Mouse (Mus musculus): ENCODE results near the gene Vldlr. TPM values are rescaled to one million over a fixed set of nuclear protein-coding genes. Genes with fewer than 3 reads are reported as not detected.

The Vldlr gene
- polyA plus RNA-seq, 1 experiment from 2014 or later, result 6.7 TPM

- peak overlapping the region; percentile 27; the same call in 1 of the 2 replicates for H3K4me2 ChIP-seq (replicated peaks; ENCODE audit: low read depth)
- DNase-seq (ENCODE audit: low spot score), result peak; percentile 94
- TF ChIP-seq EP300 (optimal IDR thresholded peaks at IDR 0.05) (no peak), CTCF (IDR thresholded peaks at IDR 0.05; ENCODE audit: low read depth) (no peak)
These were observed 35.7 kb upstream of the Vldlr start for GRCm38 (mm10) chr19:27180351-27181122.

GRCm38 (mm10) chr19:27183511-27183910 lies 32.8 kb upstream of the Vldlr start:
- Histone ChIP-seq H3K4me2 (replicated peaks; ENCODE audit: low read depth) (no peak overlapping the region), H3K4me1 (replicated peaks; ENCODE audit: control insufficient read depth, insufficient read depth) (no peaks in the 10 kb centered on the region), H3K36me3 (ENCODE audit: control insufficient read depth, insufficient read depth, low read length) (no peaks in the 10 kb centered on the region), H3K9ac (ENCODE audit: low read length) (no peak overlapping the region), H3K27me3 (ENCODE audit: control insufficient read depth, insufficient read depth, low read length) (no peaks in the 10 kb centered on the region), H3K4me3 (ENCODE audit: low read depth, low read length) (no peak overlapping the region), H3K9me3 (ENCODE audit: control insufficient read depth, low read length) (no peaks in the 10 kb centered on the region), H3K27ac (replicated peaks) (no peak overlapping the region)
- no peak for TF ChIP-seq CTCF (IDR thresholded peaks at IDR 0.05; ENCODE audit: low read depth)
- TF ChIP-seq EP300 (optimal IDR thresholded peaks at IDR 0.05), result no peak
- WGBS, result 85% methylated on average over 7 of the region's 7 CpGs
- no peak for ATAC-seq (ENCODE audit: low FRiP score, low TSS enrichment)
- no peak for DNase-seq (ENCODE audit: low spot score)

More at GRCm38 (mm10) chr19:27180351-27181122, 35.7 kb upstream of the Vldlr start:
- Histone ChIP-seq H3K4me1 (replicated peaks; ENCODE audit: control insufficient read depth, insufficient read depth) (no peaks in the 10 kb centered on the region), H3K27me3 (ENCODE audit: control insufficient read depth, insufficient read depth, low read length) (no peaks in the 10 kb centered on the region), H3K9me3 (ENCODE audit: control insufficient read depth, low read length) (no peaks in the 10 kb centered on the region), H3K27ac (replicated peaks) (peak overlapping the region; percentile 53; the same call in 1 of the 2 replicates), H3K36me3 (ENCODE audit: control insufficient read depth, insufficient read depth, low read length) (no peaks in the 10 kb centered on the region), H3K9ac (ENCODE audit: low read length) (no peak overlapping the region), H3K4me3 (ENCODE audit: low read depth, low read length) (no peak overlapping the region)
- peak; percentile 89 for ATAC-seq (ENCODE audit: low FRiP score, low TSS enrichment)
- 25% methylated on average over 18 of the region's 18 CpGs for WGBS

- no peaks in the 10 kb centered on the region for H3K9me3 ChIP-seq (ENCODE audit: control insufficient read depth, low read length)
- H3K4me2 ChIP-seq (replicated peaks; ENCODE audit: low read depth), result no peak overlapping the region
- H3K27me3 ChIP-seq (ENCODE audit: control insufficient read depth, insufficient read depth, low read length), result no peaks in the 10 kb centered on the region
- no peak overlapping the region for H3K4me3 ChIP-seq (ENCODE audit: low read depth, low read length)
- no peak overlapping the region for H3K9ac ChIP-seq (ENCODE audit: low read length)
- WGBS, result 73% methylated on average over 9 of the region's 9 CpGs
- no peaks in the 10 kb centered on the region for H3K36me3 ChIP-seq (ENCODE audit: control insufficient read depth, insufficient read depth, low read length)
- H3K27ac ChIP-seq (replicated peaks), result no peak overlapping the region
- TF ChIP-seq CTCF (IDR thresholded peaks at IDR 0.05; ENCODE audit: low read depth), result no peak
- TF ChIP-seq EP300 (optimal IDR thresholded peaks at IDR 0.05), result no peak
- no peaks in the 10 kb centered on the region for H3K4me1 ChIP-seq (replicated peaks; ENCODE audit: control insufficient read depth, insufficient read depth)
- ATAC-seq (ENCODE audit: low FRiP score, low TSS enrichment) (no peak), DNase-seq (ENCODE audit: low spot score) (no peak)
These were observed 12.5 kb upstream of the Vldlr start for GRCm38 (mm10) chr19:27203711-27204238.

- ATAC-seq (ENCODE audit: low FRiP score, low TSS enrichment), result no peak
- TF ChIP-seq CTCF (IDR thresholded peaks at IDR 0.05; ENCODE audit: low read depth) (no peak), EP300 (optimal IDR thresholded peaks at IDR 0.05) (no peak)
- no peak for DNase-seq (ENCODE audit: low spot score)
- no peak overlapping the region for H3K4me2 ChIP-seq (replicated peaks; ENCODE audit: low read depth)
- no peak overlapping the region for H3K27ac ChIP-seq (replicated peaks)
- H3K27me3 ChIP-seq (ENCODE audit: control insufficient read depth, insufficient read depth, low read length), result no peaks in the 10 kb centered on the region
- H3K36me3 ChIP-seq (ENCODE audit: control insufficient read depth, insufficient read depth, low read length), result no peaks in the 10 kb centered on the region
- H3K4me1 ChIP-seq (replicated peaks; ENCODE audit: control insufficient read depth, insufficient read depth), result no peaks in the 10 kb centered on the region
- no peaks in the 10 kb centered on the region for H3K9me3 ChIP-seq (ENCODE audit: control insufficient read depth, low read length)
- no peak overlapping the region for H3K9ac ChIP-seq (ENCODE audit: low read length)
- 67% methylated on average over 2 of the region's 2 CpGs for WGBS
- no peak overlapping the region for H3K4me3 ChIP-seq (ENCODE audit: low read depth, low read length)
These were observed 5.3 kb upstream of the Vldlr start for GRCm38 (mm10) chr19:27210991-27211390.

- WGBS, result 73% methylated on average over 4 of the region's 4 CpGs
- DNase-seq (ENCODE audit: low spot score), result no peak
- H3K4me2 ChIP-seq (replicated peaks; ENCODE audit: low read depth), result no peak overlapping the region
These were observed 688 bp upstream of the Vldlr start for GRCm38 (mm10) chr19:27215596-27215995.

More at GRCm38 (mm10) chr19:27215596-27215995, 688 bp upstream of the Vldlr start:
- no peaks in the 10 kb centered on the region for H3K4me1 ChIP-seq (replicated peaks; ENCODE audit: control insufficient read depth, insufficient read depth)
- TF ChIP-seq CTCF (IDR thresholded peaks at IDR 0.05; ENCODE audit: low read depth), result no peak
- TF ChIP-seq EP300 (optimal IDR thresholded peaks at IDR 0.05), result no peak
- no peak overlapping the region for H3K9ac ChIP-seq (ENCODE audit: low read length)
- ATAC-seq (ENCODE audit: low FRiP score, low TSS enrichment), result no peak
- no peaks in the 10 kb centered on the region for H3K36me3 ChIP-seq (ENCODE audit: control insufficient read depth, insufficient read depth, low read length)
- H3K27me3 ChIP-seq (ENCODE audit: control insufficient read depth, insufficient read depth, low read length), result no peaks in the 10 kb centered on the region
- no peaks in the 10 kb centered on the region for H3K9me3 ChIP-seq (ENCODE audit: control insufficient read depth, low read length)
- no peak overlapping the region for H3K4me3 ChIP-seq (ENCODE audit: low read depth, low read length)
- no peak overlapping the region for H3K27ac ChIP-seq (replicated peaks)
